Mouse (Mus musculus) brain, embryonic 14.5 days (tissue): Measurements from ENCODE around the gene Tmem139.

Experiments
- CTCF ChIP-seq: fragments of 200-500 bp; IDR thresholded peaks from 2 replicates; pipeline ENCODE4 v1.5.1; 2012; ENCODE audit warnings: inconsistent platforms, mild to moderate bottlenecking, moderate library complexity, borderline replicate concordance; ENCODE audit not compliant: insufficient read depth, insufficient read length; ENCODE audit errors: extremely low read depth
- POLR2A ChIP-seq: fragments of 200-500 bp; IDR thresholded peaks from 2 replicates; pipeline ENCODE4 v1.6.1; 2012; ENCODE audit warnings: mild to moderate bottlenecking, inconsistent platforms, borderline replicate concordance; ENCODE audit not compliant: poor library complexity, insufficient read depth, insufficient read length, severe bottlenecking; ENCODE audit errors: extremely low read depth

DNA sequence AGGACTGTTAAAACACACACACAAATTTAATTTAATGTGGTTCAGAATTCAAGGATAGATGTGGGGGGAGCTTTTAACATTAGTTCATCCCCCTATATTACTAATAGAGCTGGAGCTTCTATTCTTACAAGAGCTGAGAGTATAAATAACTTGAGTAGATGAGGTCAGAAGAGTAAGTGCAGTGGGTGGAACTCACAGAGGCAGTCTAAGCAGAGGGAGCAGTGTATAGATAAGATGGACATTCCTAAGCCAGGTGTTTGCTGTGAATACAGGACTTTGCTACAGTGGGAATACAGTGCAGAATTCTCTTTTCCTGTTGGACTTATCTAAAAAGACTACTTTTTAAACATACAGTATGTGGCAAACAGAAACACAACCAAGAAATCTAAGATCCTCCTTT lies 9.0 kb downstream of the Tmem139 start:
- no peak for TF ChIP-seq CTCF
- TF ChIP-seq POLR2A = no peak
